Mouse (Mus musculus) intestine, embryonic 16.5 days (tissue): ENCODE data around the gene Gm20823. TPM values are rescaled to one million over a fixed set of nuclear protein-coding genes. Genes with fewer than 3 reads are reported as not detected.
"Not testable (repeated sequence)": the region's sequence is repeated elsewhere in the genome, so short reads cannot be mapped to it uniquely, and the experiment has no call there.

ENCODE experiments used
- ATAC-seq: fragments of 200-750 bp; cut with Nextera tagmentation; 2 replicates; pipeline ENCODE4 v1.8.0; 2017; ENCODE audit warnings: moderate TSS enrichment, moderate library complexity
- H3K27ac ChIP-seq: fragments of 300-500 bp; sonication (generic); 2 replicates; pipeline ENCODE4 v1.5.1; 2014; ENCODE audit warnings: mild to moderate bottlenecking, low read length
- H3K27me3 ChIP-seq: fragments of 300-500 bp; sonication (generic); replicated peaks from 2 replicates; pipeline ENCODE4 v1.6.1; 2014; ENCODE audit warnings: low read length, control low read depth, mixed read lengths; ENCODE audit not compliant: control insufficient read depth, insufficient read depth
- H3K36me3 ChIP-seq: fragments of 300-500 bp; sonication (generic); 2 replicates; pipeline ENCODE4 v1.6.1; 2014; ENCODE audit warnings: low read length, control low read depth; ENCODE audit not compliant: control insufficient read depth, insufficient read depth
- H3K4me1 ChIP-seq: fragments of 300-500 bp; sonication (generic); 2 replicates; pipeline ENCODE4 v1.6.1; 2014; ENCODE audit warnings: low read length, control low read depth, mixed read lengths; ENCODE audit not compliant: control insufficient read depth, insufficient read depth
- H3K4me2 ChIP-seq: fragments of 300-500 bp; sonication (generic); 2 replicates; pipeline ENCODE4 v1.6.1; 2014; ENCODE audit warnings: low read depth, low read length, control low read depth
- H3K4me3 ChIP-seq: fragments of 300-500 bp; sonication (generic); 2 replicates; pipeline ENCODE4 v1.5.1; 2014; ENCODE audit warnings: mild to moderate bottlenecking, low read length
- H3K9ac ChIP-seq: fragments of 300-500 bp; sonication (generic); 2 replicates; pipeline ENCODE4 v1.6.1; 2014; ENCODE audit warnings: low read depth, low read length
- H3K9me3 ChIP-seq: fragments of 300-500 bp; sonication (generic); 2 replicates; pipeline ENCODE4 v1.6.1; 2016; ENCODE audit warnings: low read length, control low read depth; ENCODE audit not compliant: control insufficient read depth
- whole genome bisulfite sequencing: fragments of 180-500 bp; shearing (Covaris S2); extraction: QIAGEN DNeasy Blood & Tissue Kit; methylation state at CpG from one replicate; pipeline ENCODE4 v1.1.7; 2014; 5-methylcytosine and 5-hydroxymethylcytosine counted together
- polyA plus RNA-seq: library from polyadenylated mRNA; unstranded; fragments of >200 nt; fragmentation: Nextera tagmentation; extraction: Ambion mirVana; gene quantifications from 2 replicates; pipeline ENCODE4 v1.2.1, GENCODE M21; 2015

The Gm20823 gene
- not detected in 2 replicates for polyA plus RNA-seq

DNA sequence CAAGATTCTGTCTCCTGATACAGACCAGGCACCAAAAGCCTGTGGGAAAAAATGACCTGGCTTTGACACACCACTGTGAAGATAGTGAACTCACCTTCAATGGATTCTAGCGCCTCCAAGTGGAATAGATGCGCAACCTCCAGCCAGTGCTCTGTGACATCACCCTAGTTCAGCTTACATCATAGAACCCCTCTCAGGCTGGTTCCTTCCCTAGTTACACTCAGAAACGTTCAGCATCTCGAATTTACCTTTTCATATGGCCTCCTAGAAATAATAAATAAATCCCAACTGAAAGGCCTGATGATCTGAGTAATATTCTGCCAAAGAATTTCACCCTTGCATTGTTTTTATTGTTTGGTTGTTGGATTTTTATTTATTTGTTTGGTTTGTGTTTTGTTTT is at the start of gene Gm20823:
Gm20823 (minus strand) TSS at position 101 of the 400 bp plus-strand sequence.
- not testable (repeated sequence) for H3K36me3 ChIP-seq, H3K27me3 ChIP-seq, H3K4me2 ChIP-seq, H3K4me3 ChIP-seq, H3K9me3 ChIP-seq, H3K9ac ChIP-seq, H3K4me1 ChIP-seq, ATAC-seq, H3K27ac ChIP-seq
- WGBS, result no CpG with 5 or more reads among the region's 4 CpGs
